Mouse (Mus musculus) adrenal gland, postnatal 10 days (tissue): ENCODE measurements around the gene Ttk. TPM values are rescaled to one million over a fixed set of nuclear protein-coding genes. Genes with fewer than 3 reads are reported as not detected.

Source experiments
- DNase-seq: peaks from one replicate; pipeline ENCODE4 v3.0.0; 2021; ENCODE audit warnings: mixed read lengths
- long read RNA-seq, 2 experiments: library from polyadenylated mRNA; stranded (forward); transcript quantifications; one replicate each; pipeline ENCODE4 v2.0.0; 2021
- total RNA-seq, 2 experiments: library from RNA; stranded (reverse); gene quantifications; 2 replicates each; pipeline ENCODE4 v1.2.3; 2021

Gene Ttk
- 1 to 10 TPM; 8.1 to 8.8 TPM for total RNA-seq
- long read RNA-seq, experiment 1, partial matches to known transcripts: 1 of 3 reads
- long read RNA-seq, experiment 1, other reads (novel, unspliced or antisense): 1 of 3 reads
- long read RNA-seq, experiment 2, partial matches to known transcripts: 0 of 3 reads
- long read RNA-seq, experiment 2, other reads (novel, unspliced or antisense): 0 of 3 reads

DNA sequence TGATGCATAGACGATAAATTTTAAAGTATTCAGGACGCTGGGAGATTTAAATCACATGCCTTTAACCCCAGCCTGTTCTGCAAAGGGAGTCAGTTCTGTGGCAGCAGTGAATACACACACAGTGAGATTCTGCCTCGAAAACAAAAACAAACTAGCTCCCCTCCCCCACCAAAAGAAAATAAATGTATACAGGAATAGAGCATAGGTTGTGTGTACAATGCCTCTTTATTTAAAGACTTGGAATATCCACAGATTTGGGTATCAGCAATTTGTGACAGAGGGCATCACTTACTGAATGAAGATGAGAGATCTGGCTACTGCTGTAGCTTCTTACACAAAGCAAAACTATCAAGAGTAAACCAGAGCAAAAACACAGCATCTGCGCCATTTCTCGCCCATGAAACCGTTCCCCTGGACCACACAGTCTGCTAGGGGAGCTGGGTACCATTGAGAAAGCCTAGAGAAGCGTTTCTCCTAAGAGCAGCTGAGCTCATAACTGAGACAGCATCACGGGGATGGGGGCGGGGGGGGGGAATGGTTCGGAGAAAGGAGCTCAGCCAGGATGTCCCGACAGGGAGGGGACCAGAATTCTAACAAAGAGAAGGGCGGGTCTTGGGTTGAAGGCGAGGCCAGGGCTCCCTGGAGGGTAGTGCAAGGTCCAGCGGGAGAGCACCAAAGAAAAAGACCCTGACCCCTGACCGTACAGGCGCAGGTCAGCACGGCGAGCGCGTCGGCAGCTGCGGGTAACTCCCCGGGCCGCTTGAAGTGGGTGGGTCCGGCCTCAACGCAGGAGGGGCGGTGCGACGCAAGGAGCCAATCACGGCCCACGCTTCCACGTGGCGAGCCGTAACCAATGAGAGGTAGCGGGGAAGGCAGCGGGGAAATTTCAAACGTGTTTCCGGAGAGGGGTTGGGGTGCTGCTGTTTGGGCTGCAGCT, at the start of gene Ttk:
Gene Ttk (plus strand): TSS at position 879 of the 937 bp plus-strand sequence.
- DNase-seq: peak; percentile 93

DNA sequence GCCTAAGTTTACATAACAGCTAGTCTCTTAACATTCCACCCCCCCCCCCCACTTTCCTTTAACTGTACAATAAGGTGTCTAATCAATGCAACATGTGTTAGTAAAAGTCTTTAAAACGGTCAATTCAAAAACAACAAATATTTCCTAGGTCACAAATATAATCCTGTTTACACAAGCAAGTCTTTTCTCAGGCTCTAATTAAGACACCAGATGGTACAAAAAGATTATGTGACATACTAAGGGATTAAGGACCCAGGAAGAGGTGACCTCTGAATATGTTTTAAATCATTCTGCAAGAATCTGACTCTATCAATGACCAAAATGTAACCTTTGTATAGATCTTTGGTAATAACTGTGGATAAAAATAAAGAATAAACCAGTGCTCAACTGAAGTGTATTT, 49.0 kb upstream of the Ttk start:
- no peak for DNase-seq

DNA sequence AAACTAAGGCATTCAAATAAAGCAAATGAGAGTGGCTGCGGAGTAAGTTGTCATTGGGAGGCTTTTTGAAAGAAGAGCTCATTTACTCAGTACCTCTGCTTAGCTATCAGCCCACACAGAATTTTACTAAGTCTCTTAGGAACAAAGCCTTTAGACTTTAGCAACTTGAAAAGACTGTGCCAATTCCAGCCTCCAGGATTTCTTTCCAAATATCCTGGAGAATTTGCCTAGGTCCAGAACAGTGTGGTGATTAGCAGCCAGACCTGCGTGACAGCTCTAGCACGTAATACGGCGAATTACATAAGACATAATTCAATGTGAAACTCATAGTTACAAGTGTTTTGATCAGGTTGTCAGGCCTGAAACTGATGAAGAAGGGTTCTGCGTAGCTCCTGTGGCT, 45.2 kb upstream of the Ttk start:
- DNase-seq: peak; percentile 5

DNA sequence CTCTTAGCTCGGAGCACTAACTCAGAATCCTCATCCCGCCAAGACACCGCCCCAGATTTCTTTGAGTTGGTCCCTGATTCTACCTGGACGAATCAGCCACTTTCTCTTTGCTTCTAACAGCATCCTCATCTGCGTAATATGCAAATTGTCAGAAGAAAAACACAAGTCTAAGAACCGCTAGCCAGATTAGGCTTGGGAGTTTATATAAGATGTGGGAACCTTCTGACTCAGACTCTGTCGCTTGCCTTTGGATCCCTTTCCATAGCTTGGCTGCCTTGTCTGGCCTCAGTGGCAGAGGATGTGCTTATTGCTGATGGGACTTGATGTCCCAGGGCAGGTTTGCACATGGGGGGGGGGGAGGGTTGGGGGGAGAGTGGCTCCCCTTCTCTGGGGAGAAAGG, 37.6 kb upstream of the Ttk start:
- no peak for DNase-seq

DNA sequence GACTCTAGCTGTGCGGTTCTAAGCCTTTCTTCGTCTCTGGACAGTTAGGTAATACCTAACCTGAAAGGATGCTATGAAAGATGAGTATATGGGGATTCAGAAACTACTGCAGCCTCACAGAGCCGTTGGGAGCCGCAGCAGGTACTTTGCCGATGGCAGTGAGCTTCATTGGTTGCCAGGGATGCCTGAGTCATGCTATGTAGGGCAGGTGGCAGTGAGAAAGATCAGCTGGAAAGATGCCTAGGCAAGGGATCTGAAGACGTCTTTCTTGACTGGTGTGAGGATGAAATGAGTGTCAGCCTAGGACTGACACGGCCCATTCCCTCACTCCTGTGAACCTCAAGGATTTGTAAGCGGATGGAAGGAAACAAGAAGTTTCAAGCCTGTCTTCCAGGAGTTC, 36.6 kb upstream of the Ttk start:
- no peak for DNase-seq

DNA sequence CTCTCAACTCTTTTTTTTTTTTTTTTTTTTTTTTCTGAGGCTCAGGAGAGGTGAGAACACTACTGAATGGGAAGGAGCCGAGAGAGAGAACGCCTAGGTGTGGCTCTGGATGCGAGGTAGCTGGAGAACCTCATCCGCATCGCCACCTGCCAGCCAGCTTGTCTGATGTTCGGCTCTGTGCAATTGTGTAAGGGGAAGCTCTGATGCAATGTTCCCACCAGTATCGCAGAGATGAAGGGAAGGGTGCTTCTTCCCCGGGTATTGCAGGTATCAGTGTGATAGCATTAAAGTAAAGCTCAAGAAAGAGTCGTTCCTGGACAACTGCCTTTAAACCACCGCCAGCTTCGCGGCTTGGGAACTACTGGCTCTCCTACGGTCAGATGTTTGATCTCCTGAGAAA, 30.1 kb upstream of the Ttk start:
- DNase-seq: no peak

DNA sequence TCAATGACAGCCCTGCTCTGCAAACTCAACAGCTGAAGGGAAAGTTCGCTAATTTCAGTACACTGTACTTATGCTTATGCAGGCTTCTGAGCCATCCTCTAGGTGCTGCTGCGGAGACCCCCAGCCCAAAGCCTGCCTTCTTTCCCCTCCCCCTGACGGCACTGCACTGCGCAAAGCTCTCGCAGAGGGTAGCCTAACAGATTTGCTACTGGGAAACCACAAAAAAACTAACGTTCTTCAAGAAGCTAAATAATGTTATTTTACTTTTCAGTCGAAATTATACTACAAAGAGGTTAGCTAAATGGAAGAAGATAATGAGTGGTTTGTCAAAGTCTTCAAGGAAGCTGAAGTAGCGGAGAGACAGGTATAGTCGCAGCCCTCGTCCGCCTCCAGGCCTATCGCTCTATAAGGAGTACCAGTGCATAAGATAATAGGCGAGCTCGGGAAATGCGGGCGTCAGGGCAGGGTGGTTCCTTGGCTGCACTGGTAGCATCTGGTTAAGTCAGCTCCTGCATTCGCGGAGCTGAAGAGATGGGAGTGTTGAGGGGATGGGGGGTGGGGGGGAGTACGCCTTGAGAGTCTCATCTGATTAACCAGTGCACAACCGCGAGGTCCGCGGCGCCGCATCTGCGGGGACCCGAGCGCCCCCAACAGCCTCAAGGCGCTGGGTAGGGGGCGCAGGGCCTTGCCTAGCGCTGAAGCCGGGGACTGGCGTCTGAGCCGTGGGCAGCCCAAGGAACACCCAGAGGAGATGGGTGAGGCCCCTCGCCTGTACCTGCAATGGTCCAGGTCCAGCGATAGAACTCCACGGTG, 29.1 kb upstream of the Ttk start:
- peak; percentile 20 for DNase-seq

DNA sequence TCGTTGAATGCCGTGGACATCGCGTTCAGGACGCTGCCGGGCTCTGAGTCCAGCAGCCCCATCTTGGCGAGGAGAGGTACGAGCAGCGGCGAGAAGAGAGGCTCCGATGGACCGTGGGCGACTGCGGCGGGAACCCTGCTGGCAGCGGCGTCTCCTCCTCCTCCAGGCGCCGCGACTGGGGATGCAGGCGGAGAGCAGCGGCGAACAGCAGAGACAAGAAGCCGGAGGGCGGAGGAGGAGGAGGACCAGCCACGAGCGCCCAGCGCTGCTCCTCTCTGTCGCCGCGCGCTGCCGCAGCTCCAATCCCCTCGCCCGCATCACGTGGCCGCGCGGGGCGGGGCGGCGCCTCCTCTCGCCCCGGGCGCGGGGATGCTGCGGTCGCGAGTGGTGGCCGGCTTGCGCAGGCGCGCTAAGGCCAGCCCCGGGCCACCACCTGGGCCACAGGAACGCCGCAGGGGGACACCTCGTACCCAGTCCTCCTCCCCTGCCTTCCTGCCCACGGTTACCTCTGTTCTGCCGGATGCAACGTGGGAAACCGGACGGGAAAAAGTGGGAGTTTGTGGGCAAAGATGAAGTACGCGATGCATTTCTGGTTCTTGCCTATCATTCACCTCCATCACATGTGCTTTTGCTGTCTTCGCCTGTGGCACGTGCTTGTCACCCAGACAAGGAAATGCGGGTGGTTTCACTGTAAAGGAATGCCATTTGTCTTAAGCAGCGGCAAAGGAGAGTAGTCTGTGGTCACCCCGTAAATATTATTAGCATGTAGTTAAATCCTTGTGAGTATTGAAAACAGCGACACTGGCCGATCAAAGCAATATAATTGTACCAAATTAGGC, 28.3 kb upstream of the Ttk start, which contains the start of gene Elovl4:
Gene Elovl4 (minus strand): TSS at position 301 of the 839 bp plus-strand sequence.
- peak; percentile 72 for DNase-seq

DNA sequence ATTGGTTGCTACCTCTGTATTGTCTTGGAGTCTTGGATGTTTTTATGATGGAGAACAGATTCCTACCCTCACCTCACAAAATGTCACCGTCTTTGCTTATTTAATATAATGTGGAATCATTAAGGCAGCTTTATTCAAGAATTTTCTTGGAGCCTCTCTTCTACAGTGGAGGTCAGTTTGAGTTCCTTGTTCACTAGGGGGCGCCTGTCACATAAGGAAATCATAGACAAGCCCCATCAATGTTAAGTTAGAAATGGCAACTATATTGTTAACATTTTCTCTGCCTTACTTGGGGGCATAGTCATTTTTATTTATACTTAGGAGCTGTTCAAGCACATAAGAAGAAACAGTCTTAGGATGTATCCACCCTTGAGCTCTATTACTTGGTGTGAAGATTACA, 26.9 kb upstream of the Ttk start:
- DNase-seq: peak; percentile 74

DNA sequence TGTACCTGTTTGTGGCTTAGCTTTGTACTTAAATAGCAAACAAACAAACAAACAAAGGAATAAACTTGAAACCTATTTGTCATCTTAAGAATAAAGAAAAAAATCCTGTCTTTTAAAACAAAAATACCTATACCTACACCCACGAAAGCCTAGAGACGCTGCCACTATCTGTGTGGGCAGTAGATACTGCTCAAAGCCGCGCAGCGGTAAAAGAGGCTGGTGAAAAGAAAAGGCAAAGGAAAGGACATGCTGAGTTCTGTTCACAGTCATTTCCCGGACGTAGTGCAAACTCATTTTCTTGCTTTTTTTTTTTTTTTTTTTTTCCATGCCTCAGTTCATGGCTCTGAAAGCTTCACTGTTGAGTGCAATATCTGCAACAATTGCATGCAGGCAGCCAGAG, 15.3 kb upstream of the Ttk start:
- no peak for DNase-seq

DNA sequence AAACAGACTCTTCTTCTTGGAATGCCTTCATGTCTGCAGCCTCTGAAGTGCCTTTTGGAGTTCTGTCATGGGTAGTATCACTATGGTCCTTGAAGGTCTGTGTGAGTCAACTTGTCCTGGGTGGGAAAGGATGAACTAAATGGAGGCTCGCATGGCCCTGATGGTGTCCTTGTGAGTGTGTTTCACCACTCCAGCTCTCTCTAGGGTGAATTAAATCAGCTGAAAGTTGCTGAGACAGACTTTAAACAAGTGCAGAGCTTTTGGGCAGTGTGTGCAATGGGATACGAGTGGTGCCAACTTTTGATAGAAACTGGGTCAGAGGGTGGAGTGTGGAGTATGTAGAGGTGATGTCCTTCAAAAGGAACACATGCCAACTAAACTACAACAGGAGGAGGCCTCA, 13.5 kb upstream of the Ttk start:
- DNase-seq: peak; percentile 52

DNA sequence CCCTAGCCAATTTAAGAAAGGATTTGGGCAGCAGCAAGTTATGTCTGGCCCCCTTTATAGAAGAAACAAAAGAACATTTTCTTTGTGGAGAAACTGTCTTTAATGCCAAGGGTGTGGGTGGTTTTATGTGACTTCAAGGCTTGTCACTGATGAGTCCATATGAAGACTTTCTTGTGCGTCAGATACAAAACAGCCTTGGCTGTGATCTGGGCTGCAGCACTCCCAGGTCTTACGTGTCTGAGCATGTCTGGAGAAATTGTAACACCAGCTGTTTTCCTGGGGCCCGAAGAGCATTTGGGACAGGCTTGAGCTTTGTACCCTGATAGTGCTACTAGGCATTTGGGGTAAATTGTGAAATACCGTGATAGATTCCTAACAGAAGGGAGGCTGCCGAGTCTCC, 11.6 kb upstream of the Ttk start:
- no peak for DNase-seq

DNA sequence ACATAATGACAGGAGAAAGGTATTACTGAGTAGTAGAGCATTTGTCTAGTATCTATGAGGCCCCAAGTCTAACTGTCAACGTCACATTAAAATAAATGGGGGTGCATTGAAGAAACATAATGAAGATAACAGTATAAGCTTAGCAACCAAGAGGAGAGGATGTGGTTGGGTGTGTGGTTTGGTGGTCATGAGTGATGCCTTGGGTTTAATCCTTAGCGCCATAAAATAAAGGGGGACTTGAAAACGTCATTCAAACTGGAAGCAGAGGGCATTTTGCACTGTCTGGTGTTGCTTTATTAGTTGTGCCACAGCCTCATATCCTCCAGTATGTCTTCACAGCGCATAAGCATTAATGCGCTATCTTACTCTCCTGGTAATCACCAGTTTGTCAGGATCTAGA, 4.6 kb upstream of the Ttk start:
- no peak for DNase-seq

DNA sequence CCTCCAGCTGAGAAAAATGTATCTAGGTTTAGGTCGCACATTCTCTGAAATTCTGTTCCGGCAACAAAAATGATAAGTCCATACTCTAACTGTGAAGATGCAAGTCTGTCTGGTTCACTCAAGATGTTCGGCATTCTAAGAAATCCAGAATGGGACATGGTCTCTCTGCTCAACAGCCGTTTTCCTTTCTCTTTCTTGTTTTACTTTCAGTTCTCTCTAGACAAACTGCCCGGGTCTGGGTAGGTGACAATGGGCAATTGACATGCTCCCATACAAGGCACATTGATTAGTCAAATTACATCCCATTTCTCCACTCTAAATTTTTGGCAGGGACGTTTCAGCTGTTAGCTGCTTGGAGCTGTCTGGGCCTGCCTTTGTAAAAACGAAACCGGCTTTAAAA, 3.3 kb upstream of the Ttk start:
- no peak for DNase-seq

DNA sequence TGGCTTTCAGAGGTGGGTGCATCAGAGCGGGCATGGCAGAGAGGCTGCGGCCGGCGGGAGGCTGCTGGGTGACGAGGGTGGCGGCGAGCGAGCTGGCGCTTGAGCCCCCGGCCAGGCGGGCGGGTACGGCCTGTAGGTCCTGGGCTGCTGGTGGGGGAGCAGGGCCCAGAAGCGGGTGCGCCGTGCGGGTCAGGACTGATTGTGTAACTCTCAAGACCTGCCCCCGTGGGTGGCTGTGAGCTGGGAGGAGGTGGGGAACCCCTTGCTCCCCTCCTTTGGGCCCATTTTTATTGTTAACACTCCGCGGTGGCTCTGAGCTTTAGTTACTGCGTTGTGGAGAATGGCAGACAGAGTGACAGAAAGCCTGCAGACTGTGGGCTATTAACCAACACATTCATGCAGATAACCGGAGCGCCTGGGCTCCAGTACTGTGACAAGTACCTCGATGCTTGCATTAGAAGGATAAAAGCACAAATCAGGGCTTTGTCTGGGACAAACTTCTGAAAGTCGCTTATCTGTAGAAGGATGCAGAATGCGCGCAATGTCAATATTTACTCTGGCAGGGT, 342 bp downstream of the Ttk start:
- no peak for DNase-seq

DNA sequence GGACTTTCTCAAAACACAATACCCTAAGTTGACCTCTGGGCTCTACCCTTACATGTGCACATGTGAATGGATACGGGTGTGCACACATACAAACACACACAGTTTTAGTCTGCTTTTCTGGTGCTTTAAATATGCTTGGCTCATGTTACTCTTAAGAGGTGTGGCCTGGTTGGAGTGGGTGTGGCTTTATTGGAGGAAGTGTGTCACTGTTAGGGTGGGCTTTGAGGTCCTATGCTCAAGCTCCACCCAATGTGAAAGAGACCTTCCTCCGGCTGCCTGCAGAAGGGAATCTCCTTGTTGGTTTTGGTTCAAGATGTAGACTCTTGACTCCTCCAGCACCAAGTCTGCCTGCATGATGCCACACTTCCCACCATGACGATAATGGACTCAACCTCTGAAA, 18.0 kb downstream of the Ttk start:
- no peak for DNase-seq

DNA sequence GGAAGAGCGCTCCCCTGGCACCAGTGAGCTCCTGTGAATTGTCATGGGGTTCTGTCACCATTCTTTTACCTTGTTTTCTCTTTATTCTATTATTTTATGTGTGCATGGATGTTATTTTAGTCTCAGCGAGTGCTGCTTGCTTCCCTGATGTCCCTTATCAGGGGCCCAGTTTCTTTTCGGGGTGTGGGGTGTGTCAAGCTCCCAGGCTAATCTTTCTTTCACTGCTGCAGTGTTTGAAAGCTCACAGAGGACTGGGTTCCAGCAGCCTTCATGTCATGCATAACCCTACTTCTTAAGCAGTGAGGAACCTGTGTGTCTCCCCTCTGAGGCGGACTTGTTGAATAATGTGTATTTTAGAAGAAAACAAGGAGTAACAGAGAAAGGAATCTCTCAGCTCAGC, 30.7 kb downstream of the Ttk start:
- DNase-seq: no peak

DNA sequence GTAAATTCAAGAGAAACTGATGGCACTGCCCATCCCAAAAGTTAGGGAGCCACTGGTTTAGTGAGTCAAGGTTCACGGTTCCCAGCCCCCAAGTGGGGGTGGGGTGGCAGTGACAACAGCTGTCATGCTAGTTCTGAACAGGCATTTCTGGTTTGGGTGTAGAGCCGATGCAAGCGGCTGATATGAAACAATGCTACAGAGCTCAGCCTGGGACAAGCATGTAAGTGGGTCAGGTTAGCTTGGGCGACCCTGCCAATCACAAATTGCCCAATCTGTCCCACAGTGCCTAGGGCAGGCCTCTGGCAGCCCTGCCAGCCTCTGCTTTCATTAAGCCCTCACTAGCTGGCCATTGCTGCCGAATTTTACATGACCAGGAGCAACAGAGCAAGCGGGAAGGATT, 47.7 kb downstream of the Ttk start:
- DNase-seq: peak; percentile 58

DNA sequence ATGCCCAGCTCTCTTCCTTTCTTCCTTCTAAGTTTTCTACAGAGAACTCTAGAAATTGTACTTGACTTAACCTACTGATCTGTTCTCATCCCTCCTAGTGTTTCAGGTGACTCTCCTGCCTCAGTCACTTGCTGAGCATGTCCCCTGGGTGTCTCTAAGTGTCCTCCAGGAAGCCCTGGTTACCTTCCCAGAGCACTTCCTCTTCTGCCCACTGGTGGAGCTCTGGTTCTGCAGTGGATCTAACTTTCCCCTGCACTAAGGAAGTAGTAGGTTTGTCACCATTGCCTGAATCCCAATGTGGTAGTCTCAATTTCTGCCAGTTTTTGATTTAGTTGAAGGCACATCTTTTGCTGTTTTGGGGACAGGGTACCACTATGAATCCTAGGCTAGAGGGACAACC, 51.7 kb downstream of the Ttk start:
- no peak for DNase-seq

DNA sequence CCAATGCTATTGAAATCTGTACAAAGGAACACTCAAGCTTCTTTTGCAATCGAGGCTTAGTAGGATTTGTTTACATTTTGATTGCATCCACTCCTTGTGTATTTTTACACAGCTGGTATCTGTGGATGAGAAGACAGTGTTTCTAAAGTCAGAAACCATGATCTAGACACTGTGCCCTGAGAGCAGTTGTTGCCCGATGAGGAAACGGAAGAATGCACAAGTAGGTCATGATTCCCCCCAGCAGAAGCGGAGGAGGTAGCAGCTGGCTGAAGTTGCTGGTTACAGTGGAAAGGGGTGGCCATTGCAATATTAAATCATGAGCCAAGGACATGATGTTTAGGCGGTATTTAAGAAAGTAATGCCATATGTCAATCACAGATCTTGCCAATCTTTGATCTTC, 53.7 kb downstream of the Ttk start:
- DNase-seq: no peak

DNA sequence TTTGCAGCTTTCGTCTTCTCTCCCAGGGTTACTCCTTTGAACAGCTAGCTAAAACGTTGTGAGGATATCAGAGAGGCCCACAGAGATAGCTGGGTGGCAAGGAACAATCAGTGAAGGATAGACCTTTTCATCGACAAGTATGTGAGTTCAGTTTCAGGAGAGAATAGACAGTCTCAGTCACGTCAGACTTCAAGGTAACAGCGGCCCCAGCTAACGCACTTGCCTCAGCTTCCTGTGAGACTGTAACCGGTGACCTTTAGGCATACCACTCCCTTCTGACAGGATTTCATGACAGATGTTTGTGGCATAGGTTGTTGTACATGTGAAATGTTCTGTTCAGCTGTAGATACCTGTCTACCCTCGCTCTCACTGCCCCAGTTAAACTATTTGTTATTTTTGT, 58.6 kb downstream of the Ttk start:
- no peak for DNase-seq
